Mouse (Mus musculus): ENCODE data around the gene Snx20. TPM values are rescaled to one million over a fixed set of nuclear protein-coding genes. Genes with fewer than 3 reads are reported as not detected.
"Not testable (repeated sequence)": the region's sequence is repeated elsewhere in the genome, so short reads cannot be mapped to it uniquely, and the experiment has no call there.

The Snx20 gene
- polyA plus RNA-seq, 1 experiment from 2014 or later, result 2.3 TPM

GRCm38 (mm10) chr8:88670782-88671181 lies 34.9 kb upstream of the Snx20 start:
- WGBS, result 58% methylated on average over 6 of the region's 6 CpGs
- no peak overlapping the region for H3K4me3 ChIP-seq (ENCODE audit: low read length)
- peaks cover 7% of the 10 kb centered on the region; the same call in 1 of the 2 replicates for H3K4me1 ChIP-seq (ENCODE audit: control insufficient read depth, insufficient read depth, low read length)
- H3K27ac ChIP-seq (ENCODE audit: low read depth, low read length), result no peak overlapping the region
- ATAC-seq (ENCODE audit: low FRiP score, low TSS enrichment), result no peak
- H3K36me3 ChIP-seq (ENCODE audit: control insufficient read depth, insufficient read depth, low read length), result no peaks in the 10 kb centered on the region
- no peak overlapping the region for H3K9ac ChIP-seq (ENCODE audit: low read depth, low read length)
- H3K9me3 ChIP-seq (ENCODE audit: control insufficient read depth, low read length), result no peaks in the 10 kb centered on the region
- no peak overlapping the region for H3K4me2 ChIP-seq (replicated peaks; ENCODE audit: low read depth, low read length)
- H3K27me3 ChIP-seq (ENCODE audit: control insufficient read depth, insufficient read depth, low read length), result no peaks in the 10 kb centered on the region

- no peak overlapping the region for H3K4me3 ChIP-seq (ENCODE audit: low read length)
- H3K4me1 ChIP-seq (ENCODE audit: control insufficient read depth, insufficient read depth, low read length), result peaks cover 11% of the 10 kb centered on the region; the same call in 1 of the 2 replicates
- no peaks in the 10 kb centered on the region for H3K27me3 ChIP-seq (ENCODE audit: control insufficient read depth, insufficient read depth, low read length)
- peak; percentile 53 for ATAC-seq (ENCODE audit: low FRiP score, low TSS enrichment)
- H3K9ac ChIP-seq (ENCODE audit: low read depth, low read length), result no peak overlapping the region
- H3K9me3 ChIP-seq (ENCODE audit: control insufficient read depth, low read length), result no peaks in the 10 kb centered on the region
- H3K36me3 ChIP-seq (ENCODE audit: control insufficient read depth, insufficient read depth, low read length), result no peaks in the 10 kb centered on the region
- no peak overlapping the region for H3K4me2 ChIP-seq (replicated peaks; ENCODE audit: low read depth, low read length)
- H3K27ac ChIP-seq (ENCODE audit: low read depth, low read length), result no peak overlapping the region
- 47% methylated on average over 10 of the region's 14 CpGs for WGBS
Observed at GRCm38 (mm10) chr8:88668400-88669086, 32.6 kb upstream of the Snx20 start.

- 53% methylated on average over 1 of the region's 1 CpGs for WGBS
- Histone ChIP-seq H3K27me3 (ENCODE audit: control insufficient read depth, insufficient read depth, low read length) (no peaks in the 10 kb centered on the region), H3K9ac (ENCODE audit: low read depth, low read length) (no peak overlapping the region), H3K36me3 (ENCODE audit: control insufficient read depth, insufficient read depth, low read length) (no peaks in the 10 kb centered on the region), H3K27ac (ENCODE audit: low read depth, low read length) (no peak overlapping the region), H3K4me1 (ENCODE audit: control insufficient read depth, insufficient read depth, low read length) (peaks cover 11% of the 10 kb centered on the region; the same call in 1 of the 2 replicates), H3K9me3 (ENCODE audit: control insufficient read depth, low read length) (no peaks in the 10 kb centered on the region), H3K4me2 (replicated peaks; ENCODE audit: low read depth, low read length) (no peak overlapping the region), H3K4me3 (ENCODE audit: low read length) (no peak overlapping the region)
- no peak for ATAC-seq (ENCODE audit: low FRiP score, low TSS enrichment)
Observed at GRCm38 (mm10) chr8:88666435-88666834, 30.5 kb upstream of the Snx20 start.

- no peaks in the 10 kb centered on the region for H3K36me3 ChIP-seq (ENCODE audit: control insufficient read depth, insufficient read depth, low read length)
- WGBS, result 85% methylated on average over 19 of the region's 19 CpGs
Observed at GRCm38 (mm10) chr8:88664947-88665346, 29.0 kb upstream of the Snx20 start.

GRCm38 (mm10) chr8:88664121-88664520 lies 28.2 kb upstream of the Snx20 start:
- Histone ChIP-seq H3K36me3 (ENCODE audit: control insufficient read depth, insufficient read depth, low read length) (no peaks in the 10 kb centered on the region), H3K4me1 (ENCODE audit: control insufficient read depth, insufficient read depth, low read length) (peaks cover 11% of the 10 kb centered on the region; the same call in 1 of the 2 replicates), H3K27ac (ENCODE audit: low read depth, low read length) (no peak overlapping the region), H3K27me3 (ENCODE audit: control insufficient read depth, insufficient read depth, low read length) (no peaks in the 10 kb centered on the region), H3K9me3 (ENCODE audit: control insufficient read depth, low read length) (no peaks in the 10 kb centered on the region), H3K9ac (ENCODE audit: low read depth, low read length) (no peak overlapping the region), H3K4me2 (replicated peaks; ENCODE audit: low read depth, low read length) (no peak overlapping the region), H3K4me3 (ENCODE audit: low read length) (no peak overlapping the region)
- no peak for ATAC-seq (ENCODE audit: low FRiP score, low TSS enrichment)
- WGBS, result 47% methylated on average over 16 of the region's 16 CpGs

More at GRCm38 (mm10) chr8:88664947-88665346, 29.0 kb upstream of the Snx20 start:
- Histone ChIP-seq H3K27ac (ENCODE audit: low read depth, low read length) (no peak overlapping the region), H3K4me1 (ENCODE audit: control insufficient read depth, insufficient read depth, low read length) (peaks cover 11% of the 10 kb centered on the region; the same call in 1 of the 2 replicates), H3K27me3 (ENCODE audit: control insufficient read depth, insufficient read depth, low read length) (no peaks in the 10 kb centered on the region), H3K4me3 (ENCODE audit: low read length) (no peak overlapping the region), H3K4me2 (replicated peaks; ENCODE audit: low read depth, low read length) (no peak overlapping the region), H3K9me3 (ENCODE audit: control insufficient read depth, low read length) (no peaks in the 10 kb centered on the region), H3K9ac (ENCODE audit: low read depth, low read length) (no peak overlapping the region)
- no peak for ATAC-seq (ENCODE audit: low FRiP score, low TSS enrichment)

- no peaks in the 10 kb centered on the region for H3K9me3 ChIP-seq (ENCODE audit: control insufficient read depth, low read length)
- H3K9ac ChIP-seq (ENCODE audit: low read depth, low read length), result no peak overlapping the region
- H3K4me1 ChIP-seq (ENCODE audit: control insufficient read depth, insufficient read depth, low read length), result peaks cover 4% of the 10 kb centered on the region; the same call in 1 of the 2 replicates
- H3K27me3 ChIP-seq (ENCODE audit: control insufficient read depth, insufficient read depth, low read length), result no peaks in the 10 kb centered on the region
- no peak for ATAC-seq (ENCODE audit: low FRiP score, low TSS enrichment)
- H3K4me3 ChIP-seq (ENCODE audit: low read length), result no peak overlapping the region
- no peak overlapping the region for H3K4me2 ChIP-seq (replicated peaks; ENCODE audit: low read depth, low read length)
- 76% methylated on average over 6 of the region's 6 CpGs for WGBS
- no peak overlapping the region for H3K27ac ChIP-seq (ENCODE audit: low read depth, low read length)
- no peaks in the 10 kb centered on the region for H3K36me3 ChIP-seq (ENCODE audit: control insufficient read depth, insufficient read depth, low read length)
Observed at GRCm38 (mm10) chr8:88662401-88662821, 26.5 kb upstream of the Snx20 start.

- no peaks in the 10 kb centered on the region for H3K9me3 ChIP-seq (ENCODE audit: control insufficient read depth, low read length)
- WGBS, result 92% methylated on average over 3 of the region's 3 CpGs
- no peak for ATAC-seq (ENCODE audit: low FRiP score, low TSS enrichment)
Observed at GRCm38 (mm10) chr8:88659873-88660272, 23.9 kb upstream of the Snx20 start.

GRCm38 (mm10) chr8:88655334-88655733 lies 19.4 kb upstream of the Snx20 start:
- H3K4me3 ChIP-seq (ENCODE audit: low read length), result no peak overlapping the region
- H3K4me2 ChIP-seq (replicated peaks; ENCODE audit: low read depth, low read length), result no peak overlapping the region
- no peak for ATAC-seq (ENCODE audit: low FRiP score, low TSS enrichment)
- no peak overlapping the region for H3K9ac ChIP-seq (ENCODE audit: low read depth, low read length)
- H3K9me3 ChIP-seq (ENCODE audit: control insufficient read depth, low read length), result no peaks in the 10 kb centered on the region
- no peaks in the 10 kb centered on the region for H3K36me3 ChIP-seq (ENCODE audit: control insufficient read depth, insufficient read depth, low read length)
- H3K27ac ChIP-seq (ENCODE audit: low read depth, low read length), result no peak overlapping the region
- no peaks in the 10 kb centered on the region for H3K27me3 ChIP-seq (ENCODE audit: control insufficient read depth, insufficient read depth, low read length)
- no peaks in the 10 kb centered on the region for H3K4me1 ChIP-seq (ENCODE audit: control insufficient read depth, insufficient read depth, low read length)

More at GRCm38 (mm10) chr8:88659873-88660272, 23.9 kb upstream of the Snx20 start:
- Histone ChIP-seq H3K4me2 (replicated peaks; ENCODE audit: low read depth, low read length) (no peak overlapping the region), H3K27me3 (ENCODE audit: control insufficient read depth, insufficient read depth, low read length) (no peaks in the 10 kb centered on the region), H3K27ac (ENCODE audit: low read depth, low read length) (no peak overlapping the region), H3K4me1 (ENCODE audit: control insufficient read depth, insufficient read depth, low read length) (peaks cover 4% of the 10 kb centered on the region; the same call in 1 of the 2 replicates), H3K4me3 (ENCODE audit: low read length) (no peak overlapping the region), H3K36me3 (ENCODE audit: control insufficient read depth, insufficient read depth, low read length) (no peaks in the 10 kb centered on the region), H3K9ac (ENCODE audit: low read depth, low read length) (no peak overlapping the region)

GRCm38 (mm10) chr8:88651122-88651521 lies 15.2 kb upstream of the Snx20 start:
- not testable (repeated sequence) for ATAC-seq (ENCODE audit: low FRiP score, low TSS enrichment); H3K9me3 ChIP-seq (ENCODE audit: control insufficient read depth, low read length); H3K4me1 ChIP-seq (ENCODE audit: control insufficient read depth, insufficient read depth, low read length); H3K4me3 ChIP-seq (ENCODE audit: low read length); H3K27ac ChIP-seq (ENCODE audit: low read depth, low read length); H3K4me2 ChIP-seq (replicated peaks; ENCODE audit: low read depth, low read length); H3K36me3 ChIP-seq (ENCODE audit: control insufficient read depth, insufficient read depth, low read length); H3K27me3 ChIP-seq (ENCODE audit: control insufficient read depth, insufficient read depth, low read length); H3K9ac ChIP-seq (ENCODE audit: low read depth, low read length)
- WGBS, result 61% methylated on average over 4 of the region's 4 CpGs
